Mouse (Mus musculus) lung, postnatal 0 days (tissue): ENCODE measurements at regions not wholly inside any gene's neighbourhood (a gene's known extent, or its start where the extent isn't known, plus 50 kb on each side); places are given as distances from the start of the nearest gene placed in this dataset.

ENCODE experiments used
- ATAC-seq: fragments of 200-750 bp; cut with Nextera tagmentation; 2 replicates; pipeline ENCODE4 v1.8.0; 2017; ENCODE audit warnings: moderate library complexity
- DNase-seq: peaks from one replicate; pipeline ENCODE4 v3.0.0-alpha.2; 2016; ENCODE audit warnings: low spot score
- H3K27ac ChIP-seq: fragments of 300-500 bp; sonication (generic); 2 replicates; pipeline ENCODE4 v1.5.1; 2014; ENCODE audit warnings: antibody characterized with exemption, mild to moderate bottlenecking, low read length, mixed read lengths
- H3K27me3 ChIP-seq: fragments of 300-500 bp; sonication (generic); replicated peaks from 2 replicates; pipeline ENCODE4 v1.6.1; 2014; ENCODE audit warnings: low read length, mixed read lengths; ENCODE audit not compliant: insufficient read depth
- H3K36me3 ChIP-seq: fragments of 300-500 bp; sonication (generic); 2 replicates; pipeline ENCODE4 v1.6.1; 2014; ENCODE audit warnings: low read length, mixed read lengths; ENCODE audit not compliant: insufficient read depth
- H3K4me1 ChIP-seq: fragments of 300-500 bp; sonication (generic); 2 replicates; pipeline ENCODE4 v1.6.1; 2014; ENCODE audit warnings: antibody characterized with exemption, low read depth, low read length, mixed read lengths; ENCODE audit not compliant: insufficient read depth
- H3K4me2 ChIP-seq: fragments of 300-500 bp; sonication (generic); replicated peaks from 2 replicates; pipeline ENCODE4 v1.6.1; 2014; ENCODE audit warnings: low read depth, mild to moderate bottlenecking, low read length, moderate library complexity, mixed read lengths
- H3K4me3 ChIP-seq: fragments of 300-500 bp; sonication (generic); 2 replicates; pipeline ENCODE4 v1.5.1; 2014; ENCODE audit warnings: low read depth, low read length
- H3K9ac ChIP-seq: fragments of 300-500 bp; sonication (generic); replicated peaks from 2 replicates; pipeline ENCODE4 v1.6.1; 2014; ENCODE audit warnings: low read depth, mild to moderate bottlenecking
- H3K9me3 ChIP-seq: fragments of 300-500 bp; sonication (generic); 2 replicates; pipeline ENCODE4 v1.6.1; 2016; ENCODE audit warnings: low read length, mixed read lengths
- CTCF ChIP-seq: IDR thresholded peaks from 2 replicates; pipeline ENCODE4 v1.5.1; 2016; ENCODE audit warnings: antibody characterized with exemption, mild to moderate bottlenecking
- EP300 ChIP-seq: IDR thresholded peaks from 2 replicates; pipeline ENCODE4 v1.6.1; 2016; ENCODE audit warnings: antibody characterized with exemption, mild to moderate bottlenecking, control low read depth
- WGBS: fragments of 180-500 bp; shearing (Covaris S2); extraction: QIAGEN DNeasy Blood & Tissue Kit; methylation state at CpG from one replicate; pipeline ENCODE4 v1.1.7; 2014; 5-methylcytosine and 5-hydroxymethylcytosine counted together

DNA sequence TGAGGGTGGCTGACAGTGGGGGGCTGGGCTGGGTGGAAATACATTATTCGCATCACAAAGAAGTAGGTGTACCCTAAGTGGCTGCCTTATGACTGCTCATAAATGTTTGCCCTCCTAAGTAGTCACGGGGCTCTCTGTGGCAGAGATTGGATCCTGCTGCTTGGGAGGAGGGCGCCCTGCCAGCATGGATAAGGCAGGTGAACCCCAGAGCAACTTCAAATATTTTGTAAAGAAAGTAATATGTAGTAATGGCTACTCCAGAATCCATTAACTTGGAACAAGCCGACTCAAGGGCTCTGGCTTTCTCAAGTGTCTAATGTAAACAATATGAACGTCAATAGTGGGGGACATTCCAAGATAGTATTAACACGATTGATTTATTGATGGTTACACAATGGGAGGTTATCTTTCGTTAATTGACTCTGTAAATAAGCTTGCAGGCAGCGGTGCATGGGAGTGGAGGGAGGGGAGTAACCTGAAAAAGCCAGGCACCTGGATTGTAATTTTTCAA, 148.9 kb upstream of the Nr2f2 start:
- peak overlapping the region; percentile 34 for H3K4me2 ChIP-seq
- ATAC-seq: peak; percentile 78
- 8% methylated on average over 8 of the region's 8 CpGs for WGBS
- peak; percentile 64 for DNase-seq
- peak overlapping the region; percentile 49; the same call in 1 of the 2 replicates for H3K27ac ChIP-seq
- peak; percentile 72 for TF ChIP-seq EP300
- TF ChIP-seq CTCF: no peak
- no peaks in the 10 kb centered on the region for H3K27me3 ChIP-seq
- H3K4me1 ChIP-seq: no peaks in the 10 kb centered on the region; the same call in 1 of the 2 replicates
- no peaks in the 10 kb centered on the region for H3K9me3 ChIP-seq
- no peaks in the 10 kb centered on the region for H3K36me3 ChIP-seq
- no peak overlapping the region for H3K9ac ChIP-seq
- no peak overlapping the region for H3K4me3 ChIP-seq

DNA sequence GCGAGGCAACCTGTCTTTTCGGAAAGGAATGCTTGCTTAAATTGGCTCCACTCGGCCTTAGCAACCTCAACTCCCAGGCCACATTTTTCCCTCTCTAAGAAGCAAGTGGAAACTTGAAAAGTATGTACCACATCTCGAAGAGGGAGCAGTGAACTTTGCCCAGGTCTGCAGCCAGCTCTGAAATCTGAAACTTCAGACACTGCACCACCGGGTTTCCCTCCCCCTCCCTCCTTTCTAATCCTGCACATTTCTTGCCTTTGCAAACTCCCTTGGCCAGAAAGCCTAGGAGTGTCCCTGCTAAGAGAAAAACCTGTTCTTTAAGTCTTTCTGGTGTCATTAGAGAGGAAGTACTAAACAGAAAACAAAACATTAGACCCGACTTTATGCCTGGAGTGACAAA, 148.1 kb upstream of the Nr2f2 start:
- peak overlapping the region; percentile 34; the same call in 1 of the 2 replicates for H3K4me2 ChIP-seq
- 23% methylated on average over 6 of the region's 6 CpGs for WGBS
- ATAC-seq (peak; percentile 71), DNase-seq (peak; percentile 67)
- no peaks in the 10 kb centered on the region; the same call in 1 of the 2 replicates for H3K4me1 ChIP-seq
- no peaks in the 10 kb centered on the region for H3K27me3 ChIP-seq
- H3K9ac ChIP-seq: no peak overlapping the region
- H3K27ac ChIP-seq: no peak overlapping the region
- H3K9me3 ChIP-seq: no peaks in the 10 kb centered on the region
- H3K36me3 ChIP-seq: no peaks in the 10 kb centered on the region
- H3K4me3 ChIP-seq: no peak overlapping the region
- TF ChIP-seq EP300 (no peak), CTCF (no peak)

- DNase-seq (no peak), ATAC-seq (no peak)
- Histone ChIP-seq H3K27me3 (no peaks in the 10 kb centered on the region), H3K4me2 (no peak overlapping the region), H3K4me1 (no peaks in the 10 kb centered on the region; the same call in 1 of the 2 replicates), H3K9me3 (no peaks in the 10 kb centered on the region), H3K4me3 (no peak overlapping the region), H3K36me3 (no peaks in the 10 kb centered on the region), H3K9ac (no peak overlapping the region), H3K27ac (no peak overlapping the region)
- TF ChIP-seq EP300: no peak
- 65% methylated on average over 6 of the region's 6 CpGs for WGBS
Observed at GRCm38 (mm10) chr7:70512354-70512753, 145.8 kb upstream of the Nr2f2 start.

GRCm38 (mm10) chr7:70505671-70506181, 139.2 kb upstream of the Nr2f2 start:
- Histone ChIP-seq H3K9me3 (no peaks in the 10 kb centered on the region), H3K27me3 (no peaks in the 10 kb centered on the region), H3K9ac (no peak overlapping the region), H3K4me1 (peaks cover 3% of the 10 kb centered on the region; the same call in 1 of the 2 replicates), H3K4me3 (no peak overlapping the region), H3K27ac (no peak overlapping the region), H3K36me3 (no peaks in the 10 kb centered on the region), H3K4me2 (no peak overlapping the region)
- no peak for TF ChIP-seq EP300
- no peak for TF ChIP-seq CTCF
- DNase-seq: peak; percentile 16
- WGBS: 14% methylated on average over 7 of the region's 7 CpGs
- peak; percentile 41; the same call in 1 of the 2 replicates for ATAC-seq

DNA sequence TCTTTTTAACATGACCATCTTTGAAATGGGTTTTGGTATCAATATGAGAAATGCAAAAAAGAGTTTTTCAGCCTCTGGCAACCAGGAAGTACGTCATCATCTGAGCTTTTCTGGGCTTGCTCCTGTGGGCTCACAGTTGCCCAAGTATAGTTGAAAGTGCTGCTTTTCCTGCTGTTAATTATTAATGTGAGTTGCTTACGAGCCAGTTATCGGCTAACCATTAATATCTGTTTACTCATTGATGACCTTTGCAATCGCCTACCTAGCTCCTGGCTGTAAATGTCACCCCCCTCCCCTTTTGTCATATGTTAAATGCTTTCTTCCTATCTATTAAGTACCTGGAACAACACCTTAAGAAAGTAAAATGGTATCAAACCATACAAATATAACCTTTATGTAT, 135.3 kb upstream of the Nr2f2 start:
- no peak overlapping the region for H3K4me2 ChIP-seq
- H3K27ac ChIP-seq: no peak overlapping the region
- peaks cover 3% of the 10 kb centered on the region; the same call in 1 of the 2 replicates for H3K4me1 ChIP-seq
- no peaks in the 10 kb centered on the region for H3K9me3 ChIP-seq
- TF ChIP-seq EP300 (no peak), CTCF (no peak)
- no peaks in the 10 kb centered on the region for H3K27me3 ChIP-seq
- ATAC-seq (no peak), DNase-seq (no peak)
- H3K9ac ChIP-seq: no peak overlapping the region
- H3K36me3 ChIP-seq: no peaks in the 10 kb centered on the region
- H3K4me3 ChIP-seq: no peak overlapping the region
- WGBS: 66% methylated on average over 4 of the region's 4 CpGs

GRCm38 (mm10) chr7:70496541-70497154, 130.1 kb upstream of the Nr2f2 start:
- H3K4me1 ChIP-seq: no peaks in the 10 kb centered on the region
- H3K27ac ChIP-seq: no peak overlapping the region
- H3K27me3 ChIP-seq: no peaks in the 10 kb centered on the region

More at GRCm38 (mm10) chr7:70496541-70497154, 130.1 kb upstream of the Nr2f2 start:
- Histone ChIP-seq H3K9me3 (no peaks in the 10 kb centered on the region), H3K4me2 (no peak overlapping the region), H3K9ac (no peak overlapping the region), H3K36me3 (no peaks in the 10 kb centered on the region), H3K4me3 (no peak overlapping the region)
- 38% methylated on average over 8 of the region's 8 CpGs for WGBS
- DNase-seq: no peak
- no peak for ATAC-seq
- TF ChIP-seq EP300 (no peak), CTCF (no peak)
